Mouse (Mus musculus) inflammation-experienced regulatory T-cells, adult 6 months (primary cell): ENCODE measurements around the gene Rpl28. TPM values are rescaled to one million over a fixed set of nuclear protein-coding genes. Genes with fewer than 3 reads are reported as not detected.

Experiments
- ATAC-seq: one replicate; pipeline ENCODE4 v1.8.0; 2017
- polyA plus RNA-seq, 3 experiments: library from polyadenylated mRNA; unstranded; fragments of 100-300 nt; shearing (Covaris generic); gene quantifications; one replicate each; pipeline ENCODE4 v1.2.1; 2017

Gene Rpl28
- polyA plus RNA-seq, 3 experiments from 2014 or later: 324 to 638 (median 419) TPM

GRCm38 (mm10) chr7:4835631-4836327 is 43.1 kb downstream of the Rpl28 start:
- no peak for ATAC-seq

GRCm38 (mm10) chr7:4836351-4836792 is 43.7 kb downstream of the Rpl28 start:
- peak; percentile 96 for ATAC-seq

GRCm38 (mm10) chr7:4837639-4838038 is 45.0 kb downstream of the Rpl28 start:
- ATAC-seq: no peak

GRCm38 (mm10) chr7:4842077-4842476 is 49.4 kb downstream of the Rpl28 start:
- ATAC-seq: no peak

- ATAC-seq: peak; percentile 48
These were observed 50.0 kb downstream of the Rpl28 start for GRCm38 (mm10) chr7:4842634-4843131.

GRCm38 (mm10) chr7:4843604-4844244 is 51.0 kb downstream of the Rpl28 start:
- ATAC-seq: no peak

GRCm38 (mm10) chr7:4844245-4844916 is 51.7 kb downstream of the Rpl28 start, which contains the start of gene Shisa7:
Gene Shisa7 (minus strand): TSS chr7:4844696.
- no peak for ATAC-seq

Other genes with a start within 250 kb of the Rpl28 start
- gene Syt5, start 245.3 kb upstream of the Rpl28 start, polyA plus RNA-seq: under 1 TPM in 1 of 3 experiments, not detected in 2; 0.83 TPM
- not detected for gene Ptprh, start 188.8 kb upstream of the Rpl28 start, polyA plus RNA-seq
- gene Tmem86b, start 161.5 kb upstream of the Rpl28 start, polyA plus RNA-seq: 1 to 10 TPM; 3.1 to 4.1 (median 4.0) TPM
- gene Ppp6r1, start 133.9 kb upstream of the Rpl28 start, polyA plus RNA-seq: 10 to 100 TPM in 1 of 3 experiments, 1 to 10 TPM in 2; 7.7 to 13.6 (median 9.7) TPM
- 10 to 100 TPM; 41.5 to 52.0 (median 46.5) TPM for gene Hspbp1, start 107.8 kb upstream of the Rpl28 start, polyA plus RNA-seq
- under 1 TPM in 1 of 3 experiments, not detected in 2; 0.62 TPM for gene Brsk1, start 102.3 kb upstream of the Rpl28 start, polyA plus RNA-seq
- gene Tmem150b, start 67.6 kb upstream of the Rpl28 start, polyA plus RNA-seq: not detected
- gene Kmt5c, start 52.8 kb upstream of the Rpl28 start, polyA plus RNA-seq: 10 to 100 TPM; 22.6 to 25.7 (median 24.9) TPM
- 1 to 10 TPM in 1 of 3 experiments, under 1 TPM in 1, not detected in 1; 0.86 to 1.4 TPM for gene Cox6b2, start 39.8 kb upstream of the Rpl28 start, polyA plus RNA-seq
- gene Fam71e2, start 21.6 kb upstream of the Rpl28 start, polyA plus RNA-seq: not detected
- not detected for gene Il11, start 10.0 kb upstream of the Rpl28 start, polyA plus RNA-seq
- gene Tmem190, start 9.9 kb upstream of the Rpl28 start, polyA plus RNA-seq: not detected
- under 1 TPM in 1 of 3 experiments, not detected in 2; 0.90 TPM for gene Tmem238, start 3.2 kb upstream of the Rpl28 start, polyA plus RNA-seq
- gene Ube2s, start 19.7 kb downstream of the Rpl28 start, polyA plus RNA-seq: 10 to 100 TPM; 13.2 to 64.5 (median 31.1) TPM
- not detected for gene Shisa7, start 51.8 kb downstream of the Rpl28 start, polyA plus RNA-seq
- gene Isoc2b, start 77.4 kb downstream of the Rpl28 start, polyA plus RNA-seq: 10 to 100 TPM; 26.6 to 36.5 (median 34.4) TPM
- under 1 TPM; 0.58 to 0.92 (median 0.70) TPM for gene Isoc2a, start 84.3 kb downstream of the Rpl28 start, polyA plus RNA-seq
- gene Gm36210, start 113.6 kb downstream of the Rpl28 start, polyA plus RNA-seq: not detected
- 1 to 10 TPM in 2 of 3 experiments, under 1 TPM in 1; 0.93 to 1.8 (median 1.6) TPM for gene Zfp628, start 122.3 kb downstream of the Rpl28 start, polyA plus RNA-seq
- gene Nat14, start 129.2 kb downstream of the Rpl28 start, polyA plus RNA-seq: under 1 TPM in 2 of 3 experiments, not detected in 1; 0.34 to 0.44 TPM
- gene Ssc5d, start 132.9 kb downstream of the Rpl28 start, polyA plus RNA-seq: not detected
- gene Sbk2, start 171.5 kb downstream of the Rpl28 start, polyA plus RNA-seq: 1 to 10 TPM in 2 of 3 experiments, not detected in 1; 1.2 to 2.0 TPM
- gene Sbk3, start 178.3 kb downstream of the Rpl28 start, polyA plus RNA-seq: not detected
- 1 to 10 TPM; 4.3 to 6.0 (median 5.1) TPM for gene Zfp579, start 203.3 kb downstream of the Rpl28 start, polyA plus RNA-seq
- 10 to 100 TPM; 34.4 to 44.7 (median 38.9) TPM for gene Zfp524, start 221.5 kb downstream of the Rpl28 start, polyA plus RNA-seq
- gene Fiz1, start 221.8 kb downstream of the Rpl28 start, polyA plus RNA-seq: 10 to 100 TPM in 1 of 3 experiments, 1 to 10 TPM in 2; 7.2 to 15.1 (median 7.9) TPM
- 10 to 100 TPM in 2 of 3 experiments, 1 to 10 TPM in 1; 7.8 to 17.2 (median 10.8) TPM for gene Gm44973, start 222.6 kb downstream of the Rpl28 start, polyA plus RNA-seq
- 1 to 10 TPM; 2.5 to 6.7 (median 5.2) TPM for gene Zfp865, start 227.5 kb downstream of the Rpl28 start, polyA plus RNA-seq
- not detected for gene Ccdc106, start 227.7 kb downstream of the Rpl28 start, polyA plus RNA-seq
- gene 4632433K11Rik, start 241.2 kb downstream of the Rpl28 start, polyA plus RNA-seq: not detected
- 1 to 10 TPM; 3.0 to 5.1 (median 3.7) TPM for gene Zfp784, start 245.6 kb downstream of the Rpl28 start, polyA plus RNA-seq